Mouse (Mus musculus): ENCODE data around the gene Trove2.

- TF ChIP-seq EP300 (IDR thresholded peaks at IDR 0.05) (no peak), CTCF (IDR thresholded peaks at IDR 0.05) (no peak)
Observed at GRCm38 (mm10) chr1:143727701-143728445, 49.0 kb downstream of the Trove2 start.
